Mouse (Mus musculus) forebrain, embryonic 15.5 days (tissue): ENCODE results near the gene Nxf7. TPM values are rescaled to one million over a fixed set of nuclear protein-coding genes. Genes with fewer than 3 reads are reported as not detected.
"Not testable (repeated sequence)": the region's sequence is repeated elsewhere in the genome, so short reads cannot be mapped to it uniquely, and the experiment has no call there.

Experiments used
- ATAC-seq: fragments of 200-750 bp; cut with Nextera tagmentation; replicated peaks from 2 replicates; pipeline ENCODE4 v1.8.0; 2017; ENCODE audit warnings: mild to moderate bottlenecking, moderate TSS enrichment, moderate library complexity
- H3K27ac ChIP-seq: fragments of 300-500 bp; sonication (generic); replicated peaks from 2 replicates; pipeline ENCODE4 v1.5.1; 2015; ENCODE audit warnings: mild to moderate bottlenecking, inconsistent platforms
- H3K27me3 ChIP-seq: fragments of 300-500 bp; sonication (generic); 2 replicates; pipeline ENCODE4 v1.6.1; 2015; ENCODE audit warnings: inconsistent platforms
- H3K36me3 ChIP-seq: fragments of 300-500 bp; sonication (generic); 2 replicates; pipeline ENCODE4 v1.6.1; 2015; ENCODE audit warnings: mild to moderate bottlenecking, inconsistent platforms
- H3K4me1 ChIP-seq: fragments of 300-500 bp; sonication (generic); 2 replicates; pipeline ENCODE4 v1.6.1; 2015; ENCODE audit warnings: inconsistent platforms
- H3K4me2 ChIP-seq: fragments of 300-500 bp; sonication (generic); replicated peaks from 2 replicates; pipeline ENCODE4 v1.6.1; 2015; ENCODE audit warnings: mild to moderate bottlenecking, inconsistent platforms
- H3K4me3 ChIP-seq: fragments of 300-500 bp; sonication (generic); 2 replicates; pipeline ENCODE4 v1.5.1; 2015; ENCODE audit warnings: mild to moderate bottlenecking, inconsistent platforms
- H3K9ac ChIP-seq: fragments of 300-500 bp; sonication (generic); replicated peaks from 2 replicates; pipeline ENCODE4 v1.6.1; 2015; ENCODE audit warnings: mild to moderate bottlenecking, inconsistent platforms
- H3K9me3 ChIP-seq: fragments of 300-500 bp; sonication (generic); 2 replicates; pipeline ENCODE4 v1.6.1; 2016; ENCODE audit warnings: inconsistent platforms
- WGBS: fragments of 180-500 bp; shearing (Covaris S2); methylation state at CpG from one replicate; pipeline ENCODE4 v1.1.7; 2015; ENCODE audit warnings: mixed read lengths; 5-methylcytosine and 5-hydroxymethylcytosine counted together
- polyA plus RNA-seq: library from polyadenylated mRNA; unstranded; fragments of >200 nt; fragmentation: Nextera tagmentation; extraction: Ambion mirVana; gene quantifications from 2 replicates; pipeline ENCODE4 v1.2.1, GENCODE M21; 2015

Nxf7 gene
- polyA plus RNA-seq, 1 experiment from 2014 or later = not detected

DNA sequence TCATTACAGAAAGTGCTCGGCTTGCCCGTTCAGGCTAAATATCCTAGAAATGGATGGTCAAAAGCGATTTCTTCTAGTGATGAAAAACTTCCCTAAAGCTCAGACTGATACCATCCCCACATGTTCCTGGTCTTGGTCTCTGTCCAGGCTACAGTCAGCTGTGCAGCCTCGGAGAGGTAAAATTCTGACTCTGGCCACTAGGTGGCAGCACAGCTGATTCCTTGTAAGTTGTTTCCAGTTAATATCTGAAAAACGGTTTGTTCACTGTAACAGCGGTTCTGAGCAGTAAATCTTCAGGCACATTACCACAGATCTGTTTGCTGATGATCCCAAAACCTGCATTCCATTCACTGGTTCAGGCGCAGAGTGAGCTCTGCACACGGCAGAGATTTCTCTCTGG is 38.9 kb downstream of the Nxf7 start:
- not testable (repeated sequence) for H3K27ac ChIP-seq, H3K4me1 ChIP-seq, ATAC-seq, H3K9ac ChIP-seq, H3K4me3 ChIP-seq, H3K4me2 ChIP-seq, H3K36me3 ChIP-seq, H3K9me3 ChIP-seq, H3K27me3 ChIP-seq
- 31% methylated on average over 8 of the region's 8 CpGs for WGBS

Other genes starting within 250 kb of the Nxf7 start
- not detected in 2 replicates for gene Gm5128, start 225.5 kb downstream of the Nxf7 start, polyA plus RNA-seq
- not detected in 2 replicates for gene Gm7903, start 164.9 kb downstream of the Nxf7 start, polyA plus RNA-seq
- not detected in 2 replicates for gene AV320801, start 104.2 kb downstream of the Nxf7 start, polyA plus RNA-seq
- not detected in 2 replicates for gene Prame, start 28.9 kb upstream of the Nxf7 start, polyA plus RNA-seq
- gene Tcp11x2, start 95.0 kb upstream of the Nxf7 start, polyA plus RNA-seq = not detected in 2 replicates
- gene Tmsb15a, start 126.5 kb upstream of the Nxf7 start, polyA plus RNA-seq = not detected in 2 replicates
- 12.2 and 12.6 TPM in 2 replicates for gene Armcx5, start 144.0 kb upstream of the Nxf7 start, polyA plus RNA-seq
- 123 and 133 TPM in 2 replicates for gene Gprasp1, start 144.0 kb upstream of the Nxf7 start, polyA plus RNA-seq
- 94.1 and 104 TPM in 2 replicates for gene Bhlhb9, start 198.8 kb upstream of the Nxf7 start, polyA plus RNA-seq
- gene Gprasp2, start 240.3 kb upstream of the Nxf7 start, polyA plus RNA-seq = 100 and 121 TPM in 2 replicates